In genomic region chr3:17793646-17794250, GRCm38 (mm10) we compare ENCODE assay signal across 9 mouse cellular contexts.
DNase-seq lines count a peak whose midpoint lies in the region; ATAC-seq lines count a peak whose summit lies in the region.
"Had no signal": no experiment of that assay in that cellular context is flagged by ENCODE, and none has a peak within 500 bp of the region (broad histone marks: within the 10 kb centered on the region; RNA-seq: fewer than 3 reads in every experiment).

No protein-coding gene starts in this region.

- H3K4me1 ChIP-seq in lung, embryonic 15.5 days = no peaks in the 10 kb centered on the region
- peaks cover 29% of the 10 kb centered on the region for H3K4me1 ChIP-seq in forebrain, embryonic 15.5 days

- no peak overlapping the region for H3K27ac ChIP-seq in lung, embryonic 15.5 days
- peak overlapping the region; percentile 92 for H3K27ac ChIP-seq in forebrain, embryonic 15.5 days (replicated peaks)

- H3K4me3 ChIP-seq in lung, embryonic 15.5 days = no peak overlapping the region
- H3K4me3 ChIP-seq in forebrain, embryonic 15.5 days = peak overlapping the region; percentile 61

- H3K9ac ChIP-seq in lung, embryonic 15.5 days = no peak overlapping the region
- H3K9ac ChIP-seq in forebrain, embryonic 15.5 days (replicated peaks) = peak overlapping the region; percentile 86

- ATAC-seq in lung, embryonic 15.5 days (ENCODE audit: borderline replicate concordance, extremely low read depth, low FRiP score, low TSS enrichment) = no peak
- ATAC-seq in forebrain, embryonic 15.5 days (replicated peaks) = peak; percentile 50
- ATAC-seq: Patski had no signal

- peaks cover 83% of the 10 kb centered on the region for H3K27me3 ChIP-seq in lung, embryonic 15.5 days
- no peaks in the 10 kb centered on the region for H3K27me3 ChIP-seq in forebrain, embryonic 15.5 days

- H3K4me2 ChIP-seq in lung, embryonic 15.5 days = 0 out of 2 replicates have a peak overlapping the region, but pooled peaks have one; percentile 27
- peak overlapping the region; percentile 77 for H3K4me2 ChIP-seq in forebrain, embryonic 15.5 days (replicated peaks)

- H3K9me3 ChIP-seq in lung, embryonic 15.5 days = no peaks in the 10 kb centered on the region
- H3K9me3 ChIP-seq in forebrain, embryonic 15.5 days = no peaks in the 10 kb centered on the region

- DNase-seq in lung, postnatal 10 days = no peak
- peak; percentile 73 to 79 for DNase-seq in left cerebral cortex, postnatal 14 days (ENCODE audit: low spot score in 2 of 2)
- peak; percentile 98 for DNase-seq in retina, adult 2 months (ENCODE audit: low read depth, low spot score)
- DNase-seq in spleen, postnatal 14 days (ENCODE audit: low spot score in 2 of 2) = no peak
- no peak for DNase-seq in yolk sac, embryonic 10.5 days (ENCODE audit: low spot score)
- DNase-seq in adrenal gland, postnatal 10 days = no peak

- intact Hi-C loops in left cerebral cortex, postnatal 14 days (cut with DNase I) = loop anchor here (2.0 kb wide), 1 partner anchor 977 kb away; no protein-coding TSS in a partner anchor

- WGBS in lung, embryonic 15.5 days = under 1% methylated on average over 24 of the region's 24 CpGs
- under 1% methylated on average over 24 of the region's 24 CpGs for WGBS in forebrain, embryonic 15.5 days

- H3K36me3 ChIP-seq in lung, embryonic 15.5 days = no peaks in the 10 kb centered on the region
- H3K36me3 ChIP-seq in forebrain, embryonic 15.5 days = no peaks in the 10 kb centered on the region

Comparison
In these comparisons a context has a peak if more than half of its experiments do, and no peak if none do; other contexts are left out.
1. DNase-seq: peak in left cerebral cortex, postnatal 14 days (2 of 2) and retina, adult 2 months (single experiment); none in lung, postnatal 10 days (single experiment), spleen, postnatal 14 days (0 of 2), yolk sac, embryonic 10.5 days (single experiment) and adrenal gland, postnatal 10 days (single experiment).